Mouse (Mus musculus) 3134 (cell line): ENCODE data around the gene Gli2.

Source experiments
- DNase-seq: peaks from one replicate; pipeline ENCODE4 v3.0.0-alpha.2; 2011; ENCODE audit warnings: low spot score; ENCODE audit not compliant: insufficient read length; ENCODE audit errors: extremely low read depth

Gli2 gene

DNA sequence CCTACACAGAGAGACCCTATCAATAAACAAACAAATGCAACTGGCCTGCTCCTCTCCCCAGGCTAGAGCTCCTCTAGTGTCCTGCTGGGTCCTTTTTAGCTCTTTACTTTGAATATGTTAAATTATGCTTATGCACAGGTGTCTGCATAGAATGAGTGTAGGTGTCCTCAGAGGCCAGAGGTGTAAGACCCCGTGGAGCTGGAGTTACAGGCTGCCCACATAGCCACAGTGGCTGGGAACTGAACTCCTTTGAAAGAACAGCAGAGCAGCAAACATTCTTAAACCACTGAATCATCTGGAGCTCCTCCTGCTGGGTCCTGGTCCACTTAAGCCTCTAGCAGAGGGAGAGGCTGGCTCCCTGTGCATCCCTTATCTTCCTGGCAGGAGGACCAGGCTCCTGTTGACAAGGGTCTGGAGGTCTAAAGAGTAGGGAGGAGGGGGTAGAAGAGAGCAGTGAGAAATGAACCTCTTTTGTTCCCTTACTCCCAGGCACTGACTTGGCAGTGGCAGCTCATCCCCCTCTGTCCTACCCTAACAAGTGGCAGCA is 49.5 kb downstream of the Gli2 start:
- DNase-seq, result no peak

DNA sequence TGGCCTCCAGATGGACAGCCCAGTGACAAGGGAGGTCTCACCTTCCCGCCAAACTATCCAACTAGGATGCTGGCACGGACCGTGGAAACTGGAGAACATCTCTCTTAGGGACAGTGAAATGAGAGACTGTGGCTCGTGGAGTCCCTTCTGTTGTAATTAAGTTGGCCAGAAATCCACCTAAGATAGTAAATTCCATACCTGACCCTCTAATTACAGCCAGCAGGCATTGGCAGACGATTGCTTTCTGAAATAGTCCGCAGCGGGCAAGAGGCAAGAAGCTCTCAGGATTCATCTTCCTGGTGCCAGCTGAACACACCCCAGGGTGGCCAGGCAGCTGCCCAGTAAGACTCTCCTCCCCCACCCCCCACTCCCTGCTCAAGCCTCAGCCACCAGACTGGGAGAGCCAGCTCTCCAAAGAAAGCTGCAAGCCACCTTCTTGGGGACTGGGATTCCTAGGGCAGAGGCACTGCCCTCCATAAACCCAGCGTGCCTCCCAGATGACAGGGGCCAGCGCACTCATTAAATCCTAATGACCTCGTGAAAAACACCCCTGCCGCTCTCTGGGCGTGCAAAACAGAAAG is 51.9 kb downstream of the Gli2 start:
- DNase-seq, result no peak

DNA sequence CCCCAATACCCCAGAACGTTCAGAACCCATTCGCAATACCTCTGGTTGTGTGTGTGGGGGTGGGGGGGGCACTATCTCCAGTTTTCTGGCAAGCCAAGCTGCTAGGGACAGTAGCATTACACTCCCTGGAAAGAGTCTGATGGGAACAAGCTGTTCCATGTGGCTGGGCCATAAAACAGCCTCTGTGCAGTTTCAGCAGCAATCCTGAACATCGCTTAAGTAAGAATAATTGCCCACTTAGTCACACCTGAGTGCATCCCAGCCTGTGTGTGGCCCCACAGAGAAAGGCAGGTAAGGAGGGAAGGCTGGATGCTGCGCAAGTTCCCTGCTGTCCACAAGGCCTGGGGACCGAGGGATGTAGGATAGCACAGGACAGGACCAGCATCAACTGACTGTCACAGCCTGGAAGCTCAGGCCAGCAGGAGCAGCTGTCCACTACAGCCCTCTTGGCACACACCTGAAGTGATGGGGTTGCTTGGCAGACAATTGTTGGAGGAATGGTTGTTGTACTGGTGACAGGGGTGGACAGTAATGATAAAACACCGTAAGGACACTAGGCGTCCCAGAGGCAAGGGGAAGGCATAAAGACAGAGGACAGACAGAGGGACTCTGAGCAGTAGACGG is 58.8 kb downstream of the Gli2 start:
- no peak for DNase-seq

DNA sequence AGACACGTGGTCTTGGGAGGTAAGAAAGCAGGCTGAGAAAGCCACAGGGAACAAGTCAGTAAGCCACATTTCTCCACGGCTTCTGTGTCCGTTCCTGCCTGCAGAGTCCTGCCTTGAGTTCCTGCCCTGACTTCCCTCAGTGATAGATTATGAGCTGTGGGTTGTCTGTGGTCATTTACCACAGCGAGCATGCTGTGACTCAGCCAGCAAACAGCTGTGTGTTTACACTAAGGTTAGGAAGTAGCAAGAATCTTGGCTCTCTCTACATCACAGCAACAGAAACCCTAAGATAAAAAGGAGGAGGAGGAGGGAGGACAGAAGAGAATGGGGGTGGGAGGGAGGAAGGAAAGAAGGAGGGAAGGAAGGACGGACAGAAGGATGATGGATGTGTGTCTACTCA is 59.6 kb downstream of the Gli2 start:
- DNase-seq, result peak; percentile 53

DNA sequence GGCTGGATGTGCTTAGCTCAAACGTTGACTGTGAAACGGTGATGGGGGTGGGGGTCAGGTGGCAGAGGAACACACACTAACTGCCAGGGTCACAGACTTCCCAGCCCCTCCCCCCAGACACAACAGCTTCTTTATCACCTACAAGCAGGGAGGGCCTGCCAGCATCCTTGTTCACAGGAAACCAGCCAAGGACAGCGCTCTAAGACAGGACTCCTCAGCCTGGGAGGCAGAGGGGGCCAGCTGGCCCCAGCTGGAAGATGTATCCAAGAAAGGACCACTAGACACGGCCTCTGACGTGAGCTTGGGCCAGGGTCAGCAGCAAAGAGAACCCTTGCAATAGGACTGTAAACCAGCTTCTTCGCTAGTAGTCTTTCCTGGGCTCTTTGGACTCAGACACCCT is 65.1 kb downstream of the Gli2 start:
- no peak for DNase-seq

DNA sequence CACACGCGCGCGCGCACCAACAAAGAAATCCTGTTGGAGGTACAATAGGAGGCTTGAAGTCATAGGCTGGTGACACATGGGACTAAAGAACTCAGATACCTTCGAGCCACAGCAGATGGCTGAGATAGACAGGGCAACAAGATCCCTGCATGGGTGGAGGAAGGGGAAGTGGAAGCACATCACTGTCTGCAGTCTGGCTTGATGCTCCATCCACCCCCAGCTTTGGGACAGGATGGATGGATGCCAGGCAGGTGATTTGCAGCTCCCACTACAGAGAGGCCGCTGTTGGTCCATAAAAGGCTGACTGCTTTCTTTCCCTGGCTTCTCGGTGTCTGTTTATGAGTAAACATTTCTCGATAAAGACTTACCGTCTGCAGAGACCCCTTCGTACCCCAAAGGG is 65.9 kb downstream of the Gli2 start:
- DNase-seq, result no peak

DNA sequence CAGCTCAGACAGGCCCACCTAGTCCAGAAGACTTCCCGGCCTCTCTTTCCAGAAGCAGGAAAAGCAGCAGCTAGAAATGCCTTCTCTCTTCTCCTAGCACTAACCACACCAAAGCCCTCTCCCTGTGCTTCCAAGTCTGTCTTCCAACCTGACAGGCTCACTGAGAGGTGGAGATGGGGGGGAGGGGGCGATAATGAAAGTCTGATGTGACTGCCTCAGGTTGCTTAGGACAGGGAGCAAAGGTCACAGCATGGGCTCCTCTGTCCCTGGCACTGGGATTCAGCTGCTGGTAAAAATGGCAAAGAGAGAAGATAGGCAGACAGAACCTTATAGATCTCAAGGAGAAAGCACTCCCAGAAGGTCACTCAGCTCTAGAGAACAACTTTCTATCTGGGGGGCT is 70.0 kb downstream of the Gli2 start:
- no peak for DNase-seq

DNA sequence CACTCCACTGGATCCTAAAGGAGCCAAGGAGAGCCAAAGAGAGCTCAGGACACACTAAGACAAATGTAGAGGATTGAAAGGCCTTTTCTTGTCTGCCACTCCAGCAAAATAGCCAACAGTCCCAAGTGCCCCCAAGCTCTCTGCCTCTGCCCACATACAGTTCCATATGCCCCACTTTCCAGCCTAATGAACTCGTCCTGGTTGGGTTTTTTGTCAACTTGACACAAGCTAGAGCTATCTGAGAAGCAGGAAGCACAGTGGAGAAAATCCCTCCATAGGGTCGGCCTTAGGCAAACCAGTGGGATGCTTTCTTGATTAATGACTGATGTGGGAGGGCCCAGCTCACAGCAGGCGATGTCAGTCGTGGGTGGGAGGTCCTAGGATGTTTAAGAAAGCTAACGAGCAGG is 70.6 kb downstream of the Gli2 start:
- no peak for DNase-seq

DNA sequence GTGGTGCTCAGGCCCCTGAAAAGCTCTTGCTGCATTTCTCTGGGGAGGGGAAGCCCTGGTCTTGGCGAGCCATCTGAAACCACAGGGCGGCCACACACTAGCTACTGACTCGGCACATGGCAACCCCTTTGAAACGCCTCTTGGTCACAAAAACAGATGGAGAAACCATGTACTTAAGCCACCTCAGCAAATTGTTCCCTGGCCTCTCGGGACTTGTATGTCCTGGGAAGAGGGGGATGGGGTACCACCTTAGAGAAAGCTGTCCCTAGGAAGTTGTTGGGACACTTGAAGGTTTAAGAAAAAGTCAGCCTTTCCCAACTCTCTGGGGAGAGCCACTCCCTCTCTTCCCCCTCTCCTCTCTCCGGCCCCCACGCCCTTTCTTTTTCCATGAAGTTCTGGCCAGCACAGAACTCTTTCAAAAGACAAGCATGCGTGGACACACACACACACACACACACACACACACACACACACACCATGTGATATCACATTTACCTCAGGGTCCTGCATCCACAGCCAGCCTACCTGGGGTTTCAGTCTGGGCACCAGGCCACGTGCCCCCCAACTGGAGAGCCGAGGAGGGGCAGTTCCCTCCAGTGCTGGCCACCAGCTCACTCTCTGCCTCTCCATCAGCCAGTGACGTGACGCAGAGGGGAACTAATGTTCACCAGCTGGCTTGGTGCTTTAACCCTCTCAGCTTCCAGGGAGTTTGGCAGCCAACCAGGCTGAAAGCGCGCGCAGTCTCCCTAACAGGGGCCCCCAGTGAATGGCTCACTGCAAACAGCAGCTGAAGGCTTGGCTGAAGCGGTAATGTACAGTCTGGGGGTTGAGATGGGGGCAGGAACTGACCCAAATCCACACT is 71.2 kb downstream of the Gli2 start:
- DNase-seq, result peak; percentile 48

DNA sequence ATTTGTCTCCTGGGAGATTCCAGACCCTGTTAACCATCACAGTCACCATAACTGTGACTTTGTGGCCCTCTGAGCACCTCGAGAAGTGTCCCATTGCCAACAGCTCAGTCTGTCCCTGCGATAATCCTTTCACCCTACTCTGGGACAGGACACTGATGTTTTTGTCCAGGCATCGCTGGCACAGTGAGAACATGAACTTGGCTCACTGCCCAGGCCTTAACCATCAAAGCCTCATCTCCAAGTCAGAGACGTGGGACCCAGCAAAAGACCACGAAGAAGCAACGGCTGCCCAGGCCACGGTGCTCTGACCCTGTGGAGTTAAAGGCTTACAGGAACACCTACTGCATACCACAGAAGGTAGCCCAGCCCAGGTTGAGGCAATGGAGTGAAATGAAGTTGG is 72.8 kb downstream of the Gli2 start:
- no peak for DNase-seq

DNA sequence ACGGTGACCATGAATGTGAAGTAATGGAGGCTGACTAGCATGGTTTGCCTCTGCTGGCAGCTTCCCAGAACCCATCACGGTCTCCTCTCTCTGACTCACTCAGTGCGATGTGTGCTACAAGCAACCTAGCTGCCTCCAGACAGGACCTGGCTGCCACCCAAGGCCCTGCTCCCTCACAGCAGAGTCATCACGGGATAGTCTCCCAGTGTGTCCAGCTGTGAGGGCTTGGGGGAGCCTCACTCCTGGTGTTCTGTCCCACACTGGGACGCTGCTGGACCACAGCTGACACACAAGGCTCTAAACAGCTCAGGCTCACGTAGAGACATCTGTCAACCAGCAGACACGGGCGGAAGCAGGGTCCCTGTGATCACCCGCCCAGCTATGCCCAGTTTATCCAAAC is 76.8 kb downstream of the Gli2 start:
- peak; percentile 89 for DNase-seq

DNA sequence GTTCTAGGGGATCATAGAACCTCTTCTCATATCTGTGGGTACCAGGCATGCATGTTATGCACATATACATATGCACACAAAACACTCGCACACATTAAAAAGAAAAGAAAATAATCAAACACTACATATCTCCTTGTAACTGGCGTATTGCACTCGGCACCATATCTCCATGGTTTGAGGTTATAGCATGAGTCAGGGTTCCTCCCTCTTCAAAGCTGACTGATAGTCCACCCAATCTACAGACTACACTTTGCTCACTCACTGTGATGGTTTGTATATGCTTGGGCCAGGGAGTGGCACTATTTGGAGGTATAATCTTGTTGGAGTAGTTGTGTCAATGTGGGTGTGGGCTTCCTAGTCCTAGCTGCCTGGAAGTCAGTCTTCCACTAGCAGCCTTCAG is 78.0 kb downstream of the Gli2 start:
- DNase-seq, result no peak

DNA sequence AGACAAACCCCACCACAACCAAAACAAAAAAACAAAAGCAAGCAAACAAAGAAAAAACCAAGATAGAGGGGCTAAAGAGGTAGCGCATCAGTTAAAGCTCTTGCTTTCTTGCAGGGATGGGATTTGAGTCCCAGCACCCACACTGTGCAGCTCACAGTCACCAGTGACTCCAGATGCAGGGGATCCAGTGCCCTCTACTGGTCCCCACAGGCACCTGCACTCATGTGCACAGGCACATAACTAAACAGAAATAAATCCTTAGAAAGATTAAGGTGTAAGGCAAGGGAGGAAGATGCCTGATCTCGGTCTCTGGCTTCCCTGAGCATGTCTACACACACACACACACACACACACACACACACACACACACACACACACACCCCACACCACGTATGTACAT is 83.4 kb downstream of the Gli2 start:
- no peak for DNase-seq

DNA sequence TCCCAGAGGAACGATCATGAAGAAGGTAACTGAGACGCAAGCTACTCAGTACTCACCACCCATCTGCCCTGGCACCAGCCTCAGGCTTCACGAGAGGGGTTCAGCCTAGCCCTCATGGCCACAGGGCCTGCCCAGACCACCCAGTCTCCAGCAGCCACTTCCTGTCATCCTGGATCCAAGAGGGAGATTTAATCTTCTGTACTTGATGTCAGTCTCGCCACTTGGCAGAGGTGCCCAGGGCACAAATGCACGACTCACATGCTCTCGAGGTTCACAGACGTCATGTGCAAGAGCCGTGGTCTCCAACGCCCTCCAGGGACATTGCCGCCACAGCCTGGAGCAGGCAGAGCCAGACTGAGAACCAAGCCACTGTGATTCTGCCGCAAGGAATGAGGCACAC is 84.0 kb downstream of the Gli2 start:
- DNase-seq, result no peak

DNA sequence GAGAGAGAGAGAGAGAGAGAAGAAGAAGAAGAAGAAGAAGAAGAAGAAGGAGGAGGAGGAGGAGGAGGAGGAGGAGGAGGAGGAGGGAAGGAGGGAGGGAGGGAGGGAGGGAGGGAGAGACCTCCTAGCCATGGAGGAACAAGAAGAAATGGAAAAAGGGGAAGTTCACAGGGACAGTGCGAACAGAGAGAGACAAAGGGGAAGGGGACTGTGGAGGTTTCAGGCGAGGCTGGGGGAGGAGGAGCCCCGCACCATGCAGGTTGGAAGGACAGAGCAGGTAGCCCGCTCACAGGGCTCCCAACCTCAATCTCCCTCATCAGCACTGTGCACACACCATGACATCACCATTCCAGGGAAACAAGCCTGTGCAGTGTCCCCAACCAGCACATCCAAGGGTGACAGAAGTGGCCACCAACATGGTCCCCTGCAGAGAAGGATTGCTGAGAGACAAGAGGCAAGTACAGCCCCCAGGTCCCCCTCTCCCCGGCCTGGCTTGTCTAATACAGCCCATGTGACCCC is 84.7 kb downstream of the Gli2 start:
- no peak for DNase-seq

DNA sequence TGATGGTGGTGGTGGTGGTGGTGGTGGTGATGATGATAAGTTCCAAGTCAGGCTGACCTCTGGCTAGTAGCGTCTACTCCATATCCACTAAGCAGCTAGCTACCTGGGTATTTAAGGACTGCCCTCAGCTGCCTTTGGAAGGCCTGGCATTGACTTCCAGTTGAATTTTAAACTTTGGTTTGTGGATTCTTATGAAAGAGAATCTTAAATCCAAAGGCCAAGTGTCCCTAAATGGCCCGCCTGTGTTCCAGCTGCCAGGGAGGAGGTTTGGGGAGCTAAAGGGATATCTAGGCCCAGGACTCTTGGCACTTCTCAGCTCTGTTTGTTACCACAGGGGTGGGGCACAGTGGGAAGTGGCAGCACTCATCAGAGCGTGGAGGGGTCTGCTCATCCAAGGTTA is 85.4 kb downstream of the Gli2 start:
- DNase-seq, result no peak

DNA sequence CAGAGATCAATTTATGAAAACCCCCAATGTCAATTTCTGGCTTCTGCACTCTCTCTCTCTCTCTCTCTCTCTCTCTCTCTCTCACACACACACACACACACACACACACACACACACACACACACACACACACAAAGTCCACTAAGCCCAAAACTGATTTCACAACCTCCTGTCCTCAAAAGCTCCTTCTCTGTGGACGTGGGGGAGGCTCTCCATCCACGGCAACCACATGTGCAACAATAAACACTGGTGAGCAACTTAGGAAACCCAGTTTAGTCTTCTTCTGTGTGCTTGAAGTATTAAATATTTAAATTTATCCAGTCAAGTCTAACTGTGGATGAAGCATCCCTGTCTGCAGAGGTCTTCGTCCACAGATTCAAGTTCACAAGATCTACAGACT is 86.1 kb downstream of the Gli2 start:
- no peak for DNase-seq

DNA sequence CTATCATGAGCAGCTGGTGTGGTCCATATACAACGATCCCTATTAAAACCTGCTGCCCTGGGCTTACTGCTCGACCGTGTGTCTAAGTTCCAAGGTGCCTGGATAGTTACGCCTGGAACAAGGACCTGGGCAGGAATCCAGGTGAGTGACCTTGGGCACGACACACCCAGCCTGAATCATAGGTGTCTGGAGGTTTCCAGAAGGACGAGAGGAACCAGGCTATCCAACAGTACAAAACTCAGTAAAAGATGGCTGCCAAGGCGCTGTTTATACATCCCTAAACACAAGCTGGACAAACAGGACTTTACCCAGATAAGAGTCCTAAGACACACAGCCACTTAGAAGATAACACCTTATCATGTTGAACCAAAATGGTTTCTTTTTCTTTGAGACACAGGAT is 94.8 kb downstream of the Gli2 start:
- DNase-seq, result no peak

DNA sequence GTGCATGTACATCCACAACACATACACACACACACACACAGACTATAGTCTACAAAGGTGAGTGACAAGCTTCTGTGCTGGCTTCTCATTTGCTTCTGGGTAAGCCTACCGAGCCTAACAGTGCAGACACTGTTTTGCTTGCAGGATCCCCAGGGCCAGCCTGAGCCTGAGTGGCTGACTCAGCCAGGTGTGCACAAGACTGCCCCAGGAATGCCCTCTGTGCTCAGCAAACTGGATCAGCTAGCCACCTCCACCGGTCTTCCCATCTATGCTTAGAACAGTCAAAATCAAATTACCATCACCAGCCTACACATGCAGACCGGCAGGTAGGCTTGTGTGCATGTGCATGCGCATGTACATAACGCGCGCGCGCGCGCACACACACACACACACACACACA is 97.6 kb downstream of the Gli2 start:
- DNase-seq, result no peak

DNA sequence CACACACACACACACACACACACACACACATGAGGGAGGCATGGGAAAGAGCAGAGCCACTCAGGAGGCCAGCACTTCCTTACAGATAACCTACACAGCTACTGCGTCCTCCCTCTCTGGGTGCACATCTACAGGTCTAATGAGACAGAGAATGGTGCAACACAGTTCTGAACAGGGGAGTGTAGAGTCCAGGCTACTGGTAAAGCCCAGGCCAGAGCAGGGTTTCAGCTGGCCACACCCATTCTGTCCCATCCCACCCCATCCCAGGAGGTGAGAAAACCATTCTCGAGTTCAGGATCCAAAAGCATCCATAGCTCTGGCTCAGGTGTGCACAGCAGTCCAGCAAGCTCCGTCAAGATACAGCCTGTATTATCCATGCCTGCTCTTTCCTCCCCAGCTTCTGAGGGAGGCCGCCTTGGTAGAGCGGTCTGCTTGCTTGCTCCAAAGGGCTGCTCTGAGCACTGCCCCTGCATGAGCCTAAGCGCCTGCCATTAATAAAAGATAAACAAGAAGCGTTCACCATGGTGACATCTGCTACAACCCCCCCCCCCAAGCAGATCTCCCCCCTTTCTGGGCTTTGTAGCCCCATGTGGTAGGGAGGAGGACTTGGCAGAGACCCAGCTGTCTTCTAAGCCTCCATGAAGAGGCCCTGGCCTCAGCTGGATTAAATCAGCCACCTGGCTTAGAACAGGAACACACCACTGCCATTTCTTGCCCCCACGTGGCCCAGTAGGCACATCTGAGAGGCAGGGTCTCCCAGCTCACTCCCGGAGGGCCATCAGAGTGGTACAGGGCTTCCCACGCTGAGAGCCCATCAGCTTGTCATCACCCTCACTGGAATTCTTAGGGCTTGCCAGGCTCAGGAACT is 98.8 kb downstream of the Gli2 start:
- DNase-seq, result no peak

DNA sequence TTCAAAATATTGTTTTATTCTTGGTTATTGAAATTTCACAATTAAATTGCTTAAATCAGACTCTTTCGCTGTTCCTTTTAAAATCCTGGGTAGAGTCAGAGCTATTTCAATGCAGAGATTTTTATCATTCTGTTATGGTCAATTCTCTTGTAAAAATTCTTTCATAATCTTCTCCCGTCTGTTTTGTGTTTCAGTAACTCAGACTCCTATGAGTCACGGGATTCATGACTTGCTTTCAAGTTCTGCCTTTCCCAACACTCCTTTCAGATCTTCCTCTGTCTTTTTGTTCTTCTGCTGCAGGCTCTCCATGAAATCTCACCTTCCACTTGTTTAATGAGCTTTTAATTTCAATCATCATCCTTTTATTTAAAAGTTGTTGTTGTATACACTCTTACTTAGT is 100.4 kb downstream of the Gli2 start:
- DNase-seq, result no peak
